Mouse (Mus musculus) urinary bladder, postnatal 0 days (tissue): ENCODE data around the gene Disp2. TPM values are rescaled to one million over a fixed set of nuclear protein-coding genes. Genes with fewer than 3 reads are reported as not detected.

Source experiments
- polyA plus RNA-seq: library from polyadenylated mRNA; unstranded; fragments of >200 nt; fragmentation: Nextera tagmentation; extraction: Ambion mirVana; gene quantifications from 2 replicates; pipeline ENCODE4 v1.2.1, GENCODE M21; 2015

The Disp2 gene
- 0.10 and 0.16 TPM in 2 replicates for polyA plus RNA-seq

DNA sequence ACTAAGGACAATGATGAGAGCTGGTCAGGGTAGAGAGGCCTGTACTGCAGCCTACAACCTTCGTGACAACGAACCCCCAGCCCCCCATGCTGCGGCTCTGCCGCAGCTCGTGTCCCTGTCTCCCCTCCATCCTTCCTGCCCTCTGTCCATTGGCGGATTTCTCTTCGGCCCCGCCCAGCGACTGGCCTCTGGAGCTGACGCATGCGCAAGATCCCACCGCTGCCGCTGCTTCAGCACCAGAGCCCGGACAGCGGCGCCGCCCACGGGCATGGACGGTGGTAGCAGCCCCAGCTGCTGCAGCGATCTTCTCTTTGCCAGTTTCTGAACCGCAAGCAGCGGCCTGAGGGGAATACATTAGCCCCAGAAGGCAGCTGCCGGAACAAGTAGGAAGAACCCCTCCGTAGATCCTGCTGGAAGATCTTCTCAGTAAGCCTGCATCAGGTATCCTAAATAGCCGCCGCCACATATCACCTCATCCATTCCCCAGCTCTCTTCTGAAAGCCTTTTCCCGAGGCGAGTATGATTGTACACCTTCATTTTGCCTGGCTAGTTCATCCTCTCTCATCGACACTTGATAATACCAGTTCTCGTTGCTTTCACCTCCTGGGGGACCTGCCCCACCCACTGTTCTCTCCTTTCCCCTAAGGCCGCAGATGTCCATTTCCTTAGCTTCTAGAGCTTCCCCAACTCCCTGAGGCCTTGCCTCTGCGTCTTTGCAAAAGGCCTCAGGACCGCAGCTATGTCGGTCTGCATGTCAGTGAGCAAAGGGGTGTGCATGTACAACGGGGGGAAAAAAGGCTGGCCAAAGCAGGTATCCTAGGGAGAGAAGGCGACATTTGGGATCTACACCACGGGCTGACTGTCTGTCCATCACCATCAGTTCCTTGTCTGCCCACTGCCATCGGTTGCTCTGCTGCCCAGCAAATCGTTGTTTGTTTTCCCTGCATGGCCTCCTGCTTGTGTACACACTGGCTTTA, at the start of gene Disp2:
TSS of gene Disp2 (plus strand) at position 216 of the 977 bp plus-strand sequence.

DNA sequence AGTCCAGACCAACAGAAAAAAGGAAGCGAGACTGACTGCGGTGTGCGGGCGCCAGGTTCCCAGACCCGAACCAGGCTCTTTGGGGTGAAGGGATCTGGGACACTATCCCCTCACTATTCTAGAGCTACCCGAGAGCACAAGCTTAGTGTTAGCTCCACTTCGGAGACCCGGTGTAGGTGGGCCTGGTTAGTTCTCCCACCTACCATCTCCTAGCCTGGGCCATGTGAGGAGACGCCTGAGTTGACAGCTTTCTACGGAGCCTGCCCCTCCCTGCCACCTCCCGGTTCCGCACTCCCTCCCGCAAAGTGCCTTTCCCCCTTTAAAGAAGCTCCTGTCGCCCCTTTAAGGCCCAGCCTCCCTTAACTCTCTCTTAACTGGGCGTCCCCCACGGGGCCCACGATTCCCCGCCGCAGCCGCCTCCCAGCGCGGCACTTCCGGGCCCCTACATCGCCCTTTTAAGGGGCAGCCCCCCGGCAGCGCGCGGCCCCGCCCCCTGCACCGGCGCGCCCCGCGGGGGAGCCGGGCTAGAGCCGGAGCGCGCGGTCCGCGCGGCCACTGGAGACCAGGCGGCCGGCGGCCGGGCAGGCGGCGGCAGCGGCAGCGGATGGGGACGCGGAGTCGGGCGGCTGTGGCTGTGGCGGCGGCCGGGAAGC, 34.2 kb upstream of the Disp2 start, which contains the start of gene Inafm2:
TSS of gene Inafm2 (plus strand) at position 527 of the 653 bp plus-strand sequence.

DNA sequence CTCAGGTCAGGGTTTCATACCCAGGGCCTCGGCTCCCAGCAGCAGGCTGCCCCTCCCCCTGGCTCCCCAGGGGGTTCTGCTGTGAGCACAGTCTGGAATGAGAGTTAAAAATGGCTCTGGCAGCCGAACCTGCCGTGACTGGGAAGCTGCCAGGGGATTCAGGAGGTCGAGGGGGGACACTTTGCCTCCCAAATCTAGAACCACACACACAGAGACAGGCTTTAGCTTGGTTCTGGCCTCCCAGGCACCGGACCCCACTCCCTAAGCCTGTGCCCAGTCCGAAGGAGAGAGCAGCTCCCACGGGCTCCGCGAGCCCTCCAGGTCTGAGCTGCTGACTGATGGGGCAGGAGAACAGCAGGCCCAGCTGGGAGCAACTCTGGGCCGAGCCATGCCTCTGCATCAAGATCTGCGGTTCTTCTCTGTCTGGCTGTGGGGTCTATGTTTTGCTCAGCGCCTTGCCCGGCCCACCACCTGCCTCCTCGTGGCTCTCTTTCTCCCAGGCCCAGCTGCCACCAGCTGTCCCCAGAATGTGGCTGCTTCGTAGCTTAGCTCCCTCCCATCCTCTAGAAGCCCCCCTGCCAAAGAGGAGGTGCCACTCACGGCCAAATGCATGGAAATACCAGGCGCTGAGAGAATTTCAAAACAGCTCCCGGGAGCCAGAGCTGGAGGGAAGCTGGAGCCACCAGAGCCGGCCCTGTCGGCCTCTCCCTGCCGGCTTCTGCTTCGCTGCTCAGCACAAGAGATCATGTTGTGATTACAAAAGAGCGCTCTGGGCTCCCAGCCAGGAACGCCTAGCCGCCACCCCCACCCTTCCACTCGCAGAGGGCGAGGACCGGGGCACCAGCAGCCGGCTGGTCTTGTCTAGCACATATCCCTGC, 17.4 kb upstream of the Disp2 start, which contains the start of gene Ccdc9b:
TSS of gene Ccdc9b (minus strand) at position 756 of the 878 bp plus-strand sequence.

DNA sequence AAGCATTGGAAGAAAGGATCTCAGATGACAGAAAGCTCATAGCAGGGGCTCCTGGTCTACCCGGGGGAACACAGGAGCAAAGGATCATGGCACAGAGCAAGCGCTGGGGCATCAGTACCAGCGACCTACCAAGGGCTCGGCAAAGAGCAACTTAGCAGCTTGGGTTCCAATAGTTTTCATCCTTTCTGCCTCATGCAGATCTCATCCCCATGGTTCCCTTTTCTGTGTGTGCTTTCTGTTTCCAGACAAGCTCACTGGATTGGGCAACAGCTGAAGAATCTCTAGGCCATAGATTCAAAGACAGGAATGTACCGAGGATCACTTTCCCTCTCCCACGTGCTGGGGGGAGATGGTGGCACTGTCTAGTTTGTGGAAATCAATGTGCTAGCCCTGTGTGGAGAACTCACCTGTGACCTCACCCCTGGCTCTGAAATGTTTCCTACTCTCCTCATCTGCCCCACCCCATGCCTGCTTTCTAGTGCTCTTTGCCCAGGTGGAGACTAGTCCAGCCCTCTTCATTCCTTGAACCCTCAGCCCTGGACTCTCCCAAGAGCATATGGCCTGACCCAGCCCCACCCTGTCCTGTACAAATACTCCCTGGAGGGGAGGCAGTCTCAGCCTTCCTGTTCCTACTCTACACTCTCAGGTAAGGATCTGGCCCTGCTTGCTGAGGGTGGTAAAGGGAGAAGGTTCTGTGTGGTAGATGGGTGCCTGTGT, 7.2 kb upstream of the Disp2 start, which contains the start of gene Phgr1:
TSS of gene Phgr1 (plus strand) at position 612 of the 717 bp plus-strand sequence.

DNA sequence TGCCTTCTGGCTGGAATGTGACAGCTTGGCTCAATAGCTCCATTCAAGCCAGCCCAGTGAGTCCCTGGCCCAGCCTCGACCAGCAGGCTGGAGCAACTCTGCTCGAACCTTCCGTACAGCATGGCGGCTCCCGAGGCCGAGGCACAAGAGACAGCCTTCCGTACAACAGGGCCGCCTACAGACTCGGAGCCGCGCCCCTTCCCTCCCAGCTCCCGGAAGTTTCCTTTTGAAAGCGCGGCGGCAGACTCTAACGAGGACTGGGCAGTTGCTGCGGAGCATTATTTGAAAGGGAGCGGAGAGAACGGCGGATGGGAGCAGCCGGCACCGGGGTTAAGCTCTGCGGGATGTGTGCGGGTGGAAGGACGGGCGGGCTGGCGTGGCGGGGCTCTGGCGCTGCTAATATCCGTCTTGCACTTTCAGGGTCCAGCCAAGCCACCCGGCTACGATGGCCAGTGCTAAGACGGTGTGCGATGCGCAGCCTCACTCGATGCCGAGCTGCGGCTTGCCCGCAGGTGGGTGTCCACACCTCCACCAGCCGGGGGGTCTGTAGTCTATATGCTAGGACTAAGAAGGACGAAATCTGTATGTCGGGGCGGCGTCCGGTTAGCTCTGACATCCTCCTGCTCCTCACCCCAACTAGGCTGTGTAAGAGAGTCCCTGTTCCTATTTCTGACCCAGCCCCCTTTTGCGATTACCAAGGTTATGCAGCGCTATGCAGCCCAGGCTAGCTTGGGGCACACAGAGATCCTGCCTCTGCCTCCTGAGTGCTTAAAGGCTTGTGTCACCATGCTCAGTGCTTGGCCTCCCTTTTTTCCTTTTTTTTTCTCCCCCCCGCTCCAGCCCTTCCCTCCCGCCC, 34.7 kb downstream of the Disp2 start, which contains the start of gene Knstrn:
TSS of gene Knstrn (plus strand) at position 23 of the 856 bp plus-strand sequence.

Other genes with a start within 250 kb of the Disp2 start
- gene Bmf, start 230.0 kb upstream of the Disp2 start, polyA plus RNA-seq: 2.0 and 2.6 TPM in 2 replicates
- gene Bub1b, start 181.5 kb upstream of the Disp2 start, polyA plus RNA-seq: 11.0 and 13.7 TPM in 2 replicates
- 1.6 and 2.4 TPM in 2 replicates for gene Pak6, start 116.4 kb upstream of the Disp2 start, polyA plus RNA-seq
- gene Ankrd63, start 75.8 kb upstream of the Disp2 start, polyA plus RNA-seq: 0.02 TPM in 1 of 2 replicates, not detected in the other
- gene Plcb2, start 51.3 kb upstream of the Disp2 start, polyA plus RNA-seq: 0.49 and 0.70 TPM in 2 replicates
- 57.1 and 66.7 TPM in 2 replicates for gene Inafm2, start 34.0 kb upstream of the Disp2 start, polyA plus RNA-seq
- 6.7 and 7.9 TPM in 2 replicates for gene Ccdc9b, start 17.1 kb upstream of the Disp2 start, polyA plus RNA-seq
- gene Phgr1, start 7.0 kb upstream of the Disp2 start, polyA plus RNA-seq: not detected in 2 replicates
- 24.9 and 29.9 TPM in 2 replicates for gene Knstrn, start 34.3 kb downstream of the Disp2 start, polyA plus RNA-seq
- 26.6 and 30.6 TPM in 2 replicates for gene Ivd, start 82.2 kb downstream of the Disp2 start, polyA plus RNA-seq
- gene Bahd1, start 120.7 kb downstream of the Disp2 start, polyA plus RNA-seq: 1.6 and 2.3 TPM in 2 replicates
- 18.4 and 20.0 TPM in 2 replicates for gene Chst14, start 146.8 kb downstream of the Disp2 start, polyA plus RNA-seq
- gene Ccdc32, start 249.7 kb downstream of the Disp2 start, polyA plus RNA-seq: 17.5 and 17.8 TPM in 2 replicates